Mouse (Mus musculus) kidney, adult 11 months (tissue): ENCODE data around the gene Grid1.

ENCODE experiments used
- DNase-seq: peaks from one replicate; pipeline ENCODE4 v3.0.0; 2022

Grid1 gene

GRCm38 (mm10) chr14:35502324-35502723 is 682.4 kb downstream of the Grid1 start:
- DNase-seq, result no peak

- no peak for DNase-seq
These were observed 699.5 kb downstream of the Grid1 start for GRCm38 (mm10) chr14:35519402-35519801.

GRCm38 (mm10) chr14:35538835-35539234 is 718.9 kb downstream of the Grid1 start:
- no peak for DNase-seq

- no peak for DNase-seq
These were observed 721.5 kb downstream of the Grid1 start for GRCm38 (mm10) chr14:35541254-35541991.

- no peak for DNase-seq
These were observed 722.1 kb downstream of the Grid1 start for GRCm38 (mm10) chr14:35541992-35542380.

- DNase-seq, result no peak
These were observed 734.4 kb downstream of the Grid1 start for GRCm38 (mm10) chr14:35554288-35554687.

GRCm38 (mm10) chr14:35561244-35561893 is 741.5 kb downstream of the Grid1 start:
- no peak for DNase-seq

- DNase-seq, result no peak
These were observed 753.1 kb downstream of the Grid1 start for GRCm38 (mm10) chr14:35572991-35573502.

GRCm38 (mm10) chr14:35574489-35574888 is 754.6 kb downstream of the Grid1 start:
- no peak for DNase-seq

- no peak for DNase-seq
These were observed 755.4 kb downstream of the Grid1 start for GRCm38 (mm10) chr14:35575285-35575684.

- no peak for DNase-seq
These were observed 805.8 kb downstream of the Grid1 start for GRCm38 (mm10) chr14:35625749-35626148.
